Mouse (Mus musculus): Measurements from ENCODE around the gene Zp3. TPM values are rescaled to one million over a fixed set of nuclear protein-coding genes. Genes with fewer than 3 reads are reported as not detected.

Gene Zp3
- polyA plus RNA-seq, 1 experiment from 2014 or later, result not detected

- peak; percentile 97 for ATAC-seq (ENCODE audit: low FRiP score, low read depth)
- peak overlapping the region; percentile 92 for H3K4me2 ChIP-seq (replicated peaks)
- H3K4me1 ChIP-seq, result peaks cover 14% of the 10 kb centered on the region
- H3K27ac ChIP-seq (replicated peaks), result peak overlapping the region; percentile 95
- H3K9ac ChIP-seq (replicated peaks), result peak overlapping the region; percentile 91
- peaks cover 16% of the 10 kb centered on the region for H3K27me3 ChIP-seq
- peak overlapping the region; percentile 59 for H3K4me3 ChIP-seq
- H3K36me3 ChIP-seq, result no peaks in the 10 kb centered on the region
- H3K9me3 ChIP-seq, result no peaks in the 10 kb centered on the region
- under 1% methylated on average over 64 of the region's 64 CpGs for WGBS
Observed at GRCm38 (mm10) chr5:135962492-135963279, 17.2 kb upstream of the Zp3 start.

- peak overlapping the region; percentile 92 for H3K4me2 ChIP-seq (replicated peaks)
- ATAC-seq (ENCODE audit: low FRiP score, low read depth), result no peak
- no peaks in the 10 kb centered on the region for H3K9me3 ChIP-seq
- peak overlapping the region; percentile 95 for H3K27ac ChIP-seq (replicated peaks)
- 6% methylated on average over 6 of the region's 6 CpGs for WGBS
- H3K36me3 ChIP-seq, result no peaks in the 10 kb centered on the region
- H3K27me3 ChIP-seq, result peaks cover 16% of the 10 kb centered on the region
- H3K4me3 ChIP-seq, result peak overlapping the region; percentile 59
- peaks cover 14% of the 10 kb centered on the region for H3K4me1 ChIP-seq
- H3K9ac ChIP-seq (replicated peaks), result peak overlapping the region; percentile 91
Observed at GRCm38 (mm10) chr5:135963280-135963627, 16.6 kb upstream of the Zp3 start.

GRCm38 (mm10) chr5:135965501-135965930 lies 14.4 kb upstream of the Zp3 start:
- WGBS, result 13% methylated on average over 24 of the region's 24 CpGs
- H3K9ac ChIP-seq (replicated peaks), result 0 out of 2 replicates have a peak overlapping the region, but pooled peaks have one; percentile 15
- ATAC-seq (ENCODE audit: low FRiP score, low read depth), result no peak

GRCm38 (mm10) chr5:135966866-135967265 lies 13.0 kb upstream of the Zp3 start:
- H3K4me1 ChIP-seq, result peaks cover 10% of the 10 kb centered on the region
- H3K9ac ChIP-seq (replicated peaks), result no peak overlapping the region
- no peak for ATAC-seq (ENCODE audit: low FRiP score, low read depth)
- no peak overlapping the region for H3K4me3 ChIP-seq
- no peak overlapping the region for H3K4me2 ChIP-seq (replicated peaks)
- H3K36me3 ChIP-seq, result no peaks in the 10 kb centered on the region
- H3K9me3 ChIP-seq, result no peaks in the 10 kb centered on the region
- no peak overlapping the region for H3K27ac ChIP-seq (replicated peaks)
- peaks cover 16% of the 10 kb centered on the region for H3K27me3 ChIP-seq
- whole genome bisulfite sequencing, result 65% methylated on average over 9 of the region's 9 CpGs

More at GRCm38 (mm10) chr5:135965501-135965930, 14.4 kb upstream of the Zp3 start:
- 0 out of 2 replicates have a peak overlapping the region, but pooled peaks have one; percentile 4 for H3K4me3 ChIP-seq
- peaks cover 16% of the 10 kb centered on the region for H3K27me3 ChIP-seq
- no peak overlapping the region for H3K27ac ChIP-seq (replicated peaks)
- peak overlapping the region; percentile 27 for H3K4me2 ChIP-seq (replicated peaks)
- H3K36me3 ChIP-seq, result no peaks in the 10 kb centered on the region
- H3K4me1 ChIP-seq, result peaks cover 14% of the 10 kb centered on the region
- H3K9me3 ChIP-seq, result no peaks in the 10 kb centered on the region

- Histone ChIP-seq H3K27ac (replicated peaks) (no peak overlapping the region), H3K4me2 (replicated peaks) (no peak overlapping the region), H3K9me3 (no peaks in the 10 kb centered on the region), H3K36me3 (no peaks in the 10 kb centered on the region), H3K27me3 (peaks cover 16% of the 10 kb centered on the region), H3K9ac (replicated peaks) (no peak overlapping the region), H3K4me1 (peaks cover 4% of the 10 kb centered on the region; the same call in 1 of the 2 replicates), H3K4me3 (no peak overlapping the region)
- ATAC-seq (ENCODE audit: low FRiP score, low read depth), result no peak
- WGBS, result 56% methylated on average over 1 of the region's 1 CpGs
Observed at GRCm38 (mm10) chr5:135968781-135969180, 11.1 kb upstream of the Zp3 start.

GRCm38 (mm10) chr5:135970247-135970646 lies 9.7 kb upstream of the Zp3 start:
- no peak for ATAC-seq (ENCODE audit: low FRiP score, low read depth)
- Histone ChIP-seq H3K4me2 (replicated peaks) (no peak overlapping the region), H3K27me3 (peaks cover 9% of the 10 kb centered on the region), H3K9me3 (no peaks in the 10 kb centered on the region), H3K4me3 (no peak overlapping the region), H3K27ac (replicated peaks) (no peak overlapping the region), H3K9ac (replicated peaks) (no peak overlapping the region), H3K36me3 (no peaks in the 10 kb centered on the region), H3K4me1 (peaks cover 4% of the 10 kb centered on the region; the same call in 1 of the 2 replicates)
- WGBS, result 88% methylated on average over 6 of the region's 6 CpGs

- 93% methylated on average over 7 of the region's 7 CpGs for WGBS
Observed at GRCm38 (mm10) chr5:135971876-135972275, 8.0 kb upstream of the Zp3 start.

GRCm38 (mm10) chr5:135974365-135974764 lies 5.5 kb upstream of the Zp3 start, which contains the start of gene Ssc4d:
TSS of gene Ssc4d (minus strand) at chr5:135974531.
- H3K4me2 ChIP-seq (replicated peaks), result no peak within 1 kb of the TSS
- H3K4me1 ChIP-seq, result no peaks in the 10 kb centered on the region
- no peak for ATAC-seq (ENCODE audit: low FRiP score, low read depth)
- H3K36me3 ChIP-seq, result no peaks in the 10 kb centered on the region
- 19% methylated on average over 9 of the region's 9 CpGs for WGBS
- no peaks in the 10 kb centered on the region for H3K9me3 ChIP-seq
- no peak within 1 kb of the TSS for H3K9ac ChIP-seq (replicated peaks)
- no peaks in the 10 kb centered on the region for H3K27me3 ChIP-seq
- no peak within 1 kb of the TSS for H3K27ac ChIP-seq (replicated peaks)
- H3K4me3 ChIP-seq, result no peak within 1 kb of the TSS

More at GRCm38 (mm10) chr5:135971876-135972275, 8.0 kb upstream of the Zp3 start:
- Histone ChIP-seq H3K4me1 (no peaks in the 10 kb centered on the region), H3K36me3 (no peaks in the 10 kb centered on the region), H3K4me3 (no peak overlapping the region), H3K27me3 (no peaks in the 10 kb centered on the region), H3K9ac (replicated peaks) (no peak overlapping the region), H3K27ac (replicated peaks) (no peak overlapping the region), H3K4me2 (replicated peaks) (no peak overlapping the region), H3K9me3 (no peaks in the 10 kb centered on the region)
- ATAC-seq (ENCODE audit: low FRiP score, low read depth), result no peak

- Histone ChIP-seq H3K4me3 (no peak overlapping the region), H3K9me3 (no peaks in the 10 kb centered on the region), H3K27ac (replicated peaks) (no peak overlapping the region), H3K27me3 (no peaks in the 10 kb centered on the region), H3K9ac (replicated peaks) (no peak overlapping the region), H3K4me2 (replicated peaks) (no peak overlapping the region), H3K36me3 (no peaks in the 10 kb centered on the region), H3K4me1 (no peaks in the 10 kb centered on the region)
- ATAC-seq (ENCODE audit: low FRiP score, low read depth), result no peak
- WGBS, result 89% methylated on average over 8 of the region's 8 CpGs
Observed at GRCm38 (mm10) chr5:135975893-135976668, 3.8 kb upstream of the Zp3 start.

GRCm38 (mm10) chr5:135979381-135979780 lies 518 bp upstream of the Zp3 start:
- Histone ChIP-seq H3K27me3 (no peaks in the 10 kb centered on the region; the same call in 1 of the 2 replicates), H3K4me3 (no peak overlapping the region), H3K27ac (replicated peaks) (no peak overlapping the region), H3K4me1 (no peaks in the 10 kb centered on the region), H3K9me3 (no peaks in the 10 kb centered on the region), H3K36me3 (no peaks in the 10 kb centered on the region), H3K4me2 (replicated peaks) (no peak overlapping the region), H3K9ac (replicated peaks) (no peak overlapping the region)
- ATAC-seq (ENCODE audit: low FRiP score, low read depth), result no peak
- WGBS, result 80% methylated on average over 5 of the region's 5 CpGs

GRCm38 (mm10) chr5:135982398-135982797 lies 2.5 kb downstream of the Zp3 start:
- Histone ChIP-seq H3K4me3 (no peak overlapping the region), H3K27me3 (no peaks in the 10 kb centered on the region; the same call in 1 of the 2 replicates), H3K9me3 (no peaks in the 10 kb centered on the region), H3K36me3 (no peaks in the 10 kb centered on the region), H3K9ac (replicated peaks) (no peak overlapping the region), H3K27ac (replicated peaks) (no peak overlapping the region), H3K4me1 (no peaks in the 10 kb centered on the region), H3K4me2 (replicated peaks) (no peak overlapping the region)
- ATAC-seq (ENCODE audit: low FRiP score, low read depth), result no peak
- 40% methylated on average over 6 of the region's 6 CpGs for WGBS

GRCm38 (mm10) chr5:135984546-135985044 lies 4.7 kb downstream of the Zp3 start:
- H3K27me3 ChIP-seq, result no peaks in the 10 kb centered on the region; the same call in 1 of the 2 replicates
- no peak overlapping the region for H3K9ac ChIP-seq (replicated peaks)
- no peaks in the 10 kb centered on the region for H3K4me1 ChIP-seq
- no peak overlapping the region for H3K4me2 ChIP-seq (replicated peaks)
- H3K9me3 ChIP-seq, result no peaks in the 10 kb centered on the region
- ATAC-seq (ENCODE audit: low FRiP score, low read depth), result no peak
- no peak overlapping the region for H3K4me3 ChIP-seq
- H3K27ac ChIP-seq (replicated peaks), result no peak overlapping the region
- H3K36me3 ChIP-seq, result no peaks in the 10 kb centered on the region
- 66% methylated on average over 6 of the region's 6 CpGs for WGBS
